20 mouse cellular contexts compared by ENCODE assay signal in genomic region chr10:91162077-91162476, GRCm38 (mm10). TPM values are rescaled to one million over a fixed set of nuclear protein-coding genes. Genes with fewer than 3 reads are reported as not detected.
A peak's percentile ranks its signal among the peaks of the same experiment; 100 is the strongest.
DNase-seq lines count a peak whose midpoint lies in the region; ATAC-seq and TF ChIP-seq lines count a peak whose summit lies in the region.
"Had no signal": no experiment of that assay in that cellular context is flagged by ENCODE, and none has a peak within 500 bp of the region (broad histone marks: within the 10 kb centered on the region; RNA-seq: fewer than 3 reads in every experiment).

No protein-coding gene starts in this region.

- H3K36me3 ChIP-seq in MEL (ENCODE audit: control insufficient read depth in 1 of 2, insufficient read depth in 2 of 2, low read length in 2 of 2) = peaks cover 64 to 69% of the 10 kb centered on the region in 2 experiments
- peaks cover 87% of the 10 kb centered on the region for H3K36me3 ChIP-seq in liver, embryonic 16.5 days (ENCODE audit: control insufficient read depth, insufficient read depth)
- peaks cover 99% of the 10 kb centered on the region for H3K36me3 ChIP-seq in embryonic facial prominence, embryonic 10.5 days (replicated peaks)
- peaks cover 39% of the 10 kb centered on the region for H3K36me3 ChIP-seq in heart, adult 2 months (ENCODE audit: control insufficient read depth, insufficient read depth, low read length)

- no peak for DNase-seq in gastrocnemius, adult 2 months
- DNase-seq in gastrocnemius, postnatal 25 days = no peak
- DNase-seq in MEL (ENCODE audit: low read depth, low spot score) = peak; percentile 91
- DNase-seq in c-Kit-positive CD71-positive TER-119-positive erythroid progenitor cells, embryonic 14.5 days (ENCODE audit: low spot score) = peak; percentile 74
- DNase-seq in embryonic facial prominence, embryonic 10.5 days (ENCODE audit: low spot score) = no peak
- DNase-seq in cerebellum, adult 18-20 months = no peak
- DNase-seq in heart, adult 2 months = no peak
- DNase-seq: cerebellum, postnatal 14 days; gastrocnemius, postnatal 36 days; kidney, postnatal 4 days; left cerebral cortex, postnatal 4 days; lung, postnatal 10 days; right cerebral cortex, postnatal 4 days had no signal

- no peaks in the 10 kb centered on the region for H3K9me3 ChIP-seq in MEL (replicated peaks; ENCODE audit: insufficient read depth, low read length)
- H3K9me3 ChIP-seq in liver, embryonic 16.5 days (replicated peaks; ENCODE audit: control insufficient read depth, low read length) = no peaks in the 10 kb centered on the region
- H3K9me3 ChIP-seq in embryonic facial prominence, embryonic 10.5 days = no peaks in the 10 kb centered on the region
- H3K9me3 ChIP-seq: megakaryocyte, embryonic 14.5 days; midbrain, embryonic 15.5 days; neural tube, embryonic 15.5 days had no signal

- TF ChIP-seq RAD21 in MEL (IDR thresholded peaks at IDR 0.05; ENCODE audit: low read depth, low read length) = no peak

- TF ChIP-seq EP300 in MEL (IDR thresholded peaks at IDR 0.05; ENCODE audit: low read depth in 1 of 2, low read length in 2 of 2) = peak; percentile 41 to 87; a peak in 3 of 4 replicates
- no peak for TF ChIP-seq EP300 in heart, adult 2 months (IDR thresholded peaks at IDR 0.05; ENCODE audit: insufficient read depth, low read depth, low read length)

- peaks cover 41 to 47% of the 10 kb centered on the region in 2 experiments for H3K4me1 ChIP-seq in MEL (ENCODE audit: control insufficient read depth in 1 of 2, insufficient read depth in 2 of 2, low read length in 2 of 2)
- peaks cover 20% of the 10 kb centered on the region for H3K4me1 ChIP-seq in liver, embryonic 16.5 days (ENCODE audit: control insufficient read depth, low read depth, low read length)
- peaks cover 3% of the 10 kb centered on the region for H3K4me1 ChIP-seq in embryonic facial prominence, embryonic 10.5 days
- peaks cover 8% of the 10 kb centered on the region for H3K4me1 ChIP-seq in heart, adult 2 months (ENCODE audit: control insufficient read depth, insufficient read depth, low read length)

- H3K4me3 ChIP-seq in gastrocnemius, adult 2 months = no peak overlapping the region
- no peak overlapping the region for H3K4me3 ChIP-seq in MEL (ENCODE audit: control insufficient read depth in 1 of 2, insufficient read depth in 1 of 2, low read depth in 2 of 2, low read length in 2 of 2)
- no peak overlapping the region for H3K4me3 ChIP-seq in liver, embryonic 16.5 days (ENCODE audit: low read depth, low read length)
- no peak overlapping the region for H3K4me3 ChIP-seq in embryonic facial prominence, embryonic 10.5 days
- H3K4me3 ChIP-seq in heart, adult 2 months = no peak overlapping the region
- H3K4me3 ChIP-seq: megakaryocyte, embryonic 14.5 days; midbrain, embryonic 15.5 days; myocyte; neural tube, embryonic 15.5 days had no signal

- H3K9ac ChIP-seq in MEL (ENCODE audit: control insufficient read depth, low read depth, low read length, poor library complexity, severe bottlenecking) = peak overlapping the region; percentile 33
- no peak overlapping the region for H3K9ac ChIP-seq in liver, embryonic 16.5 days (ENCODE audit: low read depth, low read length)
- H3K9ac ChIP-seq in heart, adult 2 months (ENCODE audit: low read depth, low read length) = no peak overlapping the region
- H3K9ac ChIP-seq: midbrain, embryonic 15.5 days; neural tube, embryonic 15.5 days had no signal

- ATAC-seq in liver, embryonic 16.5 days (ENCODE audit: low read depth) = peak; percentile 52; the same call in 1 of the 2 replicates
- ATAC-seq: midbrain, embryonic 15.5 days had no signal

- 31% methylated on average over 11 of the region's 11 CpGs for WGBS in liver, embryonic 16.5 days (ENCODE audit: insufficient replicate concordance)
- 92% methylated on average over 11 of the region's 11 CpGs for WGBS in embryonic facial prominence, embryonic 10.5 days
- 62% methylated on average over 11 of the region's 11 CpGs for WGBS in heart, adult 2 months

- no peaks in the 10 kb centered on the region for H3K27me3 ChIP-seq in MEL (ENCODE audit: control insufficient read depth in 1 of 2, insufficient read depth in 2 of 2, low read length in 2 of 2)
- H3K27me3 ChIP-seq in liver, embryonic 16.5 days (ENCODE audit: control insufficient read depth, insufficient read depth, low read depth, low read length) = no peaks in the 10 kb centered on the region
- no peaks in the 10 kb centered on the region for H3K27me3 ChIP-seq in embryonic facial prominence, embryonic 10.5 days (replicated peaks; ENCODE audit: low read depth, poor library complexity, severe bottlenecking)
- H3K27me3 ChIP-seq in heart, adult 2 months (ENCODE audit: control insufficient read depth, insufficient read depth, low read length) = no peaks in the 10 kb centered on the region
- H3K27me3 ChIP-seq: CH12.LX; megakaryocyte, embryonic 14.5 days; midbrain, embryonic 15.5 days; neural tube, embryonic 15.5 days had no signal

- intact Hi-C loops in gastrocnemius, adult 2 months (cut with DNase I) = no loop called here
- intact Hi-C loops in heart, adult 2 months (cut with DNase I) = no loop called here

- peak overlapping the region; percentile 96 for H3K27ac ChIP-seq in gastrocnemius, adult 2 months
- H3K27ac ChIP-seq in MEL (ENCODE audit: control insufficient read depth, low read depth, low read length) = peak overlapping the region; percentile 98
- peak overlapping the region; percentile 17 for H3K27ac ChIP-seq in liver, embryonic 16.5 days (ENCODE audit: low read length)
- no peak overlapping the region for H3K27ac ChIP-seq in embryonic facial prominence, embryonic 10.5 days (replicated peaks)
- no peak overlapping the region for H3K27ac ChIP-seq in heart, adult 2 months
- H3K27ac ChIP-seq: midbrain, embryonic 15.5 days; neural tube, embryonic 15.5 days; stomach, postnatal 0 days had no signal

- no peak for TF ChIP-seq CTCF in gastrocnemius, adult 2 months (IDR thresholded peaks at IDR 0.05)
- no peak for TF ChIP-seq CTCF in MEL (IDR thresholded peaks at IDR 0.05 in 2 of 3, conservative IDR thresholded peaks at IDR 0.05 in 1 of 3; ENCODE audit: control insufficient read depth in 1 of 3, insufficient read depth in 1 of 3, low read depth in 2 of 3, low read length in 3 of 3, poor library complexity in 1 of 3, severe bottlenecking in 1 of 3)
- no peak for TF ChIP-seq CTCF in heart, adult 2 months (IDR thresholded peaks at IDR 0.05)

- no peak overlapping the region for H3K4me2 ChIP-seq in liver, embryonic 16.5 days (ENCODE audit: low read depth, low read length)
- H3K4me2 ChIP-seq: midbrain, embryonic 15.5 days; neural tube, embryonic 15.5 days had no signal

- H3K79me2 ChIP-seq in MEL (ENCODE audit: control insufficient read depth, insufficient read depth, low read length, poor library complexity) = peaks cover 34% of the 10 kb centered on the region
- H3K79me2 ChIP-seq in heart, adult 2 months (replicated peaks; ENCODE audit: control insufficient read depth, insufficient read depth, low read length) = 0 out of 2 replicates have a peak, but pooled peaks cover 1% of the 10 kb centered on the region

- TF ChIP-seq POLR2A in MEL (IDR thresholded peaks at IDR 0.05; ENCODE audit: control insufficient read depth in 1 of 2, insufficient read depth in 1 of 2, low read depth in 1 of 2, low read length in 2 of 2, poor library complexity in 1 of 2) = peak in 1 of 2 experiments; percentile 38; a peak in 1 of 4 replicates
- no peak for TF ChIP-seq POLR2A in heart, adult 2 months (IDR thresholded peaks at IDR 0.05; ENCODE audit: insufficient read depth, low read depth, low read length)

TF ChIP-seq in MEL, 35 proteins besides CTCF, POLR2A, EP300 and RAD21 (continues in another document):
- TF ChIP-seq MYC (IDR thresholded peaks at IDR 0.05; ENCODE audit: low read depth, low read length) (peak; percentile 68; the same call in 1 of the 2 replicates), E2F4 (IDR thresholded peaks at IDR 0.05; ENCODE audit: borderline replicate concordance, low read depth, low read length) (no peak), TBP (IDR thresholded peaks at IDR 0.05; ENCODE audit: low read depth, low read length) (no peak), ETS1 (IDR thresholded peaks at IDR 0.05; ENCODE audit: low read depth, low read length) (peak; percentile 86), ELF1 (IDR thresholded peaks at IDR 0.05; ENCODE audit: low read depth, low read length) (peak; percentile 18; the same call in 1 of the 2 replicates), SIN3A (IDR thresholded peaks at IDR 0.05; ENCODE audit: low read length) (peak; percentile 74; the same call in 1 of the 2 replicates), HCFC1 (IDR thresholded peaks at IDR 0.05; ENCODE audit: low read depth, low read length) (peak; percentile 52; the same call in 1 of the 2 replicates), RCOR1 (IDR thresholded peaks at IDR 0.05; ENCODE audit: low read depth, low read length) (peak; percentile 75), KAT2A (conservative IDR thresholded peaks at IDR 0.05; ENCODE audit: low read depth, low read length) (peak; percentile 45), MAFK (IDR thresholded peaks at IDR 0.05; ENCODE audit: borderline replicate concordance, low read depth, low read length) (peak; percentile 57; the same call in 1 of the 2 replicates), MXI1 (IDR thresholded peaks at IDR 0.05; ENCODE audit: low read depth, low read length) (peak; percentile 83), GATA1 (IDR thresholded peaks at IDR 0.05; ENCODE audit: low read depth, low read length) (peak; percentile 77)

RNA-seq across cellular contexts. Expression of gene Tmpo, which starts 19.0 kb away (rescaled TPM):
- 10 to 100 TPM; 62.2 to 83.0 TPM for total RNA-seq in gastrocnemius, adult 2 months (2021)
- 10 to 100 TPM; 43.5 to 46.7 TPM for total RNA-seq in gastrocnemius, postnatal 25 days (2021)
- 211 and 225 TPM in 2 replicates for total RNA-seq in MEL (2012; rRNA removed)
- 100 to 1,000 TPM; 215 to 219 TPM for polyA plus RNA-seq in MEL (2012; ENCODE audit: insufficient read depth in 1 of 2, insufficient read length in 2 of 2, low read depth in 1 of 2, low replicate concordance in 2 of 2, missing spikeins in 1 of 2)
- polyA plus RNA-seq in liver, embryonic 16.5 days (2015; fragmentation: Nextera tagmentation; extraction: Ambion mirVana) = 99.2 and 101 TPM in 2 replicates
- 260 and 265 TPM in 2 replicates for polyA plus RNA-seq in embryonic facial prominence, embryonic 10.5 days (2016; fragmentation: Nextera tagmentation; extraction: Ambion mirVana)
- total RNA-seq in heart, adult 2 months (2021) = 10 to 100 TPM; 39.8 to 40.1 TPM
- 13.9 and 26.2 TPM in 2 replicates for polyA plus RNA-seq in heart, adult 2 months (2012; rRNA removed)

RNA-seq across cellular contexts. Expression of gene Slc25a3, which starts 38.2 kb away (rescaled TPM):
- total RNA-seq in gastrocnemius, adult 2 months (2021) = 1,000 to 10,000 TPM; 1,080 to 1,363 TPM
- total RNA-seq in gastrocnemius, postnatal 25 days (2021) = 1,000 to 10,000 TPM; 1,149 to 1,195 TPM
- 497 and 556 TPM in 2 replicates for total RNA-seq in MEL (2012; rRNA removed)
- polyA plus RNA-seq in MEL (2012; ENCODE audit: insufficient read depth in 1 of 2, insufficient read length in 2 of 2, low read depth in 1 of 2, low replicate concordance in 2 of 2, missing spikeins in 1 of 2) = 100 to 1,000 TPM; 368 to 868 TPM
- 184 and 186 TPM in 2 replicates for polyA plus RNA-seq in liver, embryonic 16.5 days (2015; fragmentation: Nextera tagmentation; extraction: Ambion mirVana)
- polyA plus RNA-seq in embryonic facial prominence, embryonic 10.5 days (2016; fragmentation: Nextera tagmentation; extraction: Ambion mirVana) = 397 and 400 TPM in 2 replicates
- 1,000 to 10,000 TPM; 2,279 to 2,697 TPM for total RNA-seq in heart, adult 2 months (2021)
- 1,459 and 1,712 TPM in 2 replicates for polyA plus RNA-seq in heart, adult 2 months (2012; rRNA removed)

Comparison
In these comparisons a context has a peak if more than half of its experiments do, and no peak if none do; other contexts are left out.
1. DNase-seq: peak in MEL (single experiment) and c-Kit-positive CD71-positive TER-119-positive erythroid progenitor cells, embryonic 14.5 days (single experiment); none in gastrocnemius, adult 2 months (single experiment), gastrocnemius, postnatal 25 days (single experiment), embryonic facial prominence, embryonic 10.5 days (single experiment), cerebellum, adult 18-20 months (0 of 2) and heart, adult 2 months (0 of 2).
2. H3K27ac ChIP-seq: peak in gastrocnemius, adult 2 months (single experiment), MEL (single experiment) and liver, embryonic 16.5 days (single experiment); none in embryonic facial prominence, embryonic 10.5 days (single experiment) and heart, adult 2 months (single experiment).